Mouse (Mus musculus) T-cell, adult 2 months (primary cell): ENCODE measurements around the gene Gpr139.

Experiments
- DNase-seq: peaks from one replicate; pipeline ENCODE4 v3.0.0; 2022; ENCODE audit warnings: low spot score

Gene Gpr139

GRCm38 (mm10) chr7:119184341-119185143 is at the start of gene Gpr139:
Gene Gpr139 (minus strand): TSS chr7:119184603.
- DNase-seq: no peak

- DNase-seq: no peak
Observed at GRCm38 (mm10) chr7:119230971-119231370, 46.6 kb upstream of the Gpr139 start.

GRCm38 (mm10) chr7:119222706-119223105 is 38.3 kb upstream of the Gpr139 start:
- DNase-seq: no peak

GRCm38 (mm10) chr7:119219121-119219520 is 34.7 kb upstream of the Gpr139 start:
- DNase-seq: no peak

GRCm38 (mm10) chr7:119207251-119207650 is 22.8 kb upstream of the Gpr139 start:
- no peak for DNase-seq

- no peak for DNase-seq
Observed at GRCm38 (mm10) chr7:119186374-119186773, 2.0 kb upstream of the Gpr139 start.

GRCm38 (mm10) chr7:119185181-119185940 is 958 bp upstream of the Gpr139 start:
- DNase-seq: no peak

GRCm38 (mm10) chr7:119181053-119181452 is 3.4 kb downstream of the Gpr139 start:
- DNase-seq: no peak

GRCm38 (mm10) chr7:119160015-119160414 is 24.4 kb downstream of the Gpr139 start:
- DNase-seq: no peak

- no peak for DNase-seq
Observed at GRCm38 (mm10) chr7:119111771-119112170, 72.6 kb downstream of the Gpr139 start.

- DNase-seq: no peak
Observed at GRCm38 (mm10) chr7:119105878-119106277, 78.5 kb downstream of the Gpr139 start.

GRCm38 (mm10) chr7:119096583-119096982 is 87.8 kb downstream of the Gpr139 start:
- DNase-seq: no peak
